Mouse (Mus musculus): ENCODE data around the gene Elp4.

DNA sequence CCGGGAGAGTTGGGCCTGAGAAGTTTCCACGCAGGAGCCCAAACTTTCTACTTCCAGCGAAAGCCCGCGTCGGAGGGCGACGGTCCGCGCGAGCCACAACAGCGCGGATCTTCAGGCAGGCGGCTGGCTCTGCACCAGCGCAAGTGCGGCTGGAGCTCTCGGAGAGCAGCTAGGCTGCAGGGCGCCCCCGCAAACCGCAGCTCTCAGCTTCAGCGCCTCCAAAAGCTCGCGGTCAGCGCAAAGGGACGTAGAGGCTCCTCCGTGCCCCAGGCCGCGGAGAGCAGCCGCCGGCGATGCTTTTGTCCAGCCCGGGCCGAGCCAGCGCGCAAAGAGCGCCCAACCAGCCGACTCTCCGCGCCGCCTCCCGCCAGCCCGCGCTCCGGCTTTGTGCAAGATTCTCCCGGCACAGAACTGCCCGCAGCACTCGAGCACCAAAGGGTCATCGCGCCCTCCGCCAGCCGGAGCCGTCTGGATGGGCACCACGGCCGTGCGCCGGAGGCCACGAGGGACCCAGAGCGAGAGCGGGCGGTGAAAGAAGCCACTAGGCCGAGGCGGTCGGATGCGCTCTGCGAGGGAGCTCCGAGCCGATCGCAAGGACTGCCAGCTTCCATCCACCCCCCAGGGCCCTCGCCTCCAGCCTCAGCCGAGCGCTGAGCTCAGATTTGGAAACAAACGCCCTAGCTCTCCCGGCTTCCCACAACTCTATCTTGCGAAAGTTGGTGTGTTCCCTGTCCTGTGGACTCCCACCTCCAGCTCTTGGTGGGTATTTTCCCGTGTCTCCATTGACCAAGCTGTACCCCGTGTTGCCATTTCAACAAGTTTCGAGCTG, 228.1 kb downstream of the Elp4 start:
- TF ChIP-seq CTCF (IDR thresholded peaks at IDR 0.05; ENCODE audit: extremely low read depth, insufficient read depth, insufficient read length, insufficient replicate concordance): no peak
- TF ChIP-seq POLR2A (IDR thresholded peaks at IDR 0.05; ENCODE audit: low read depth, low read length): no peak

Measured in spleen, adult 2 months (tissue).